Mouse (Mus musculus): ENCODE measurements around the gene Rab3a. TPM values are rescaled to one million over a fixed set of nuclear protein-coding genes. Genes with fewer than 3 reads are reported as not detected.

Gene Rab3a
- total RNA-seq (2021) = 100 to 1,000 TPM; 824 to 964 TPM

DNA sequence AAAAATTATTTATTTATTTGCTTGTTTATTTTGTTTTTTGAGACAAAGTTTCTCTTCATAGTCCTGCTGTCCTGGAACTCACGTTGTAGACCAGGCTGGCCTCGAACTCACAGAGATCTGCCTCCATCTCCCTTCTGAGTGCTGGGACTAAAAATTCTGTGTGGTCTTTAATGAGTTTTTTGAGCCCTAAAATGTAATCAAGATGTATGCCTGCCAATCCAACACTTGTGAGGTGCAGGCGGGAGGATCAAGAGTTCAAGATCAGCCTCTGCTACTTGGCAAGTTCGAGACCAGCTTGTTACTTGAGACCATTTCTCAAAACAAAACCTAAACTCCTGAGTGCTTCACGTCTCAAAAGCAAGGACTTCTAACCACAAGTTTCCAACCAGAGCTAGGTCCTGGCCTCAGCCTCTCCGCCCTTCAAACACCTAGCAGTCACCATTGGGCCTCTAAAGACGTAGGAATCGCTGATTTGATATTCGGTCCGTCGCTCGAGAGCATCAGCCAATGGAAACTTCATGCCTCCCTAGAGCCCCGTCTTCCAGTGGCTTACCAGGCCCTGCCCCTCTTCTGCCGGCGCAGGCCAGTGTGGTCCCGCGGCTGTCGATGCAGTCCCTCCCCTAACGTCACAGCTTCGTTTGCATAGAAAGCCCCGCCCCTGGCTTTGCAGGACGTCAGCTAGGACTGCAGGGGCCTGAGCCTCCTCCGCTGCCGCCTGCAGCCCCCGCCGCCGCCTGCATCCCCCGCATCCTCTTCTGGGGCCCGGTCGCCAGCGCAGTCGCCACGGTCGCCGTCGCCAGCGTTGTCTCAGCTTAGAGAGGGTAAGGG is at the start of gene Rab3a:
Gene Rab3a (plus strand): TSS at position 637 of the 828 bp plus-strand sequence.
- DNase-seq (ENCODE audit: low spot score in 2 of 2) = peak; percentile 94
- intact Hi-C loops (cut with DNase I) = loop anchor here (10.0 kb wide), 1 partner anchor 49 kb away; the partner anchor contains the start of gene Iqcn

DNA sequence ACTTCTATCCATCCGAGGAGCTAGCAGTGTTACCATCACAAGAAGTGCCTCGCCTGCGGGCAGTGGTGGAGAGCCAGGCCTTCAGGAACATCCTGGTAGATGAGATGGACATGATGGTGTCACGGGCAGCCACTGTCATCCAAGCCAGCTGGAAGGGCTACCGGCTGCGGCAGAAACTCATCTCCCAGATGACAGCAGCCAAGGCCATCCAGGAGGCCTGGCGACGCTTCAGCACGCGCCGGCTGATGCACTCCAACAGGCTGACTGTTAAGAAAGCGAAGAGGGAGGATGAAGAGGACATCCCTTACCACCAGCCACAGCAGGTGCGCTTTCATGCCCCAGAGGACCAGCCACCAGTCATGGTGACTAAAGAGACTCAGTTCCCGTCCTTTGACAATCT is 46.2 kb upstream of the Rab3a start:
- DNase-seq (ENCODE audit: low spot score in 2 of 2) = no peak
- intact Hi-C loops (cut with DNase I) = loop anchor here (10.0 kb wide), 1 partner anchor 47 kb away; the partner anchor contains the start of gene Rab3a

DNA sequence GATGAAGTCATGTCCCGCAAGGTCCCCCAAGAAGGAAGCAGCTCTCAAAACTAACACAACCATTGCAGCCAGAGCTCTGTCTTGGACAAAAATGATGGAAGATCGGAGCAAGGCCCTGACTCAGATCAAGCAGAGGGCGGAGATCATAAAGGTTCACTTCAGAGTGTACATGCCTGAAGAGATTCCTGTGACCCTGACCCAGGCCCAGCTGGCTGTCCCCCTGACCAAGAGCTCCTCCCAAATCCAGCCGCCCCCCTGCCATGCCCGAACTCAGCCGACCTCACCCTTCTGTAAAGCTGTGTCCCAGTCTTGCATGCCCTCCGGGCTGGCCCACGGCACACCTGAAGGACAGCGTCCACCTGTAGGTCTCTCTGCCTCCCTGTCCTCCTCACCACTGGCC is 44.7 kb upstream of the Rab3a start:
- intact Hi-C loops (cut with DNase I) = loop anchor here (10.0 kb wide), 1 partner anchor 45 kb away; the partner anchor contains the start of gene Rab3a
- no peak for DNase-seq (ENCODE audit: low spot score in 2 of 2)

DNA sequence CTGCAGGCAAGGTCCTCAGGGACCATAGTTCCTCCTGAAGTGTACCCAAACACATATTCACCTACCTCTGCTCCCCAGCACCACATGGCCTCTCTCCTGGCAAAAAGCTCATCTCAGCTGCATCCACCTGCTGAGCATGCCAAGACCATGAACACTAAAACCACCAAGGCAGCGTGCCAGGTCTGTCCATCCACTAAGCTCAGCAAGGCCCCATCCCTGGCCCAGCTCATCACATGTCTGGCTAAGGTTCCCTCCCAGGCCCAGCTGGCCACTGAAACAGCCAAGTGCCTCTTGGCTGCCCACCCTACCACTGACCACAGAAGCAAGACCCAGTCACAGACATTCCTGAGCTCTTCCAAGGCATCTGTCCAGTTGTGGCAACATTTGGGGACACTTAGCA is 44.2 kb upstream of the Rab3a start:
- intact Hi-C loops (cut with DNase I) = no loop called here

DNA sequence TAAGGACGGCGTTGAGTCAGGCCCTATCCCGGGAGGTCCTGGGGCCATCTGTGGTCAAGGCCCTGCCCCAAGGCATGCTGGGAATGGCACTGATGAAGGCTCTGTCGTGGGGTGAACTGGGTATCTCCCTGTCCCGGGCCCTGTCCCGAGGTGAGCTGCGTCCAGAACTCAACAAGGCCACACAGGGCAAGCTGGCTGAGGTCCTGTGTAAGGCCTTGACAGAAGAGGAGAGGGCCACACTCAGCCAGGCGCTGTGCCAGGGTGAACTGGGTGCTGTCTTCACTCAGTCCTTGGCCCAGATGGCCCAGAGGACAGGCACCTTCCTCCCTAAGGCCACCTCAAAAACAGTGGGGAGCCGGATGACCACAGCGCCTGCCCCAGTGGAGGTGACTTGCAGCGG is 43.4 kb upstream of the Rab3a start:
- intact Hi-C loops (cut with DNase I) = no loop called here

More for the DNA sequence above, 44.2 kb upstream of the Rab3a start:
- no peak for DNase-seq (ENCODE audit: low spot score in 2 of 2)

DNA sequence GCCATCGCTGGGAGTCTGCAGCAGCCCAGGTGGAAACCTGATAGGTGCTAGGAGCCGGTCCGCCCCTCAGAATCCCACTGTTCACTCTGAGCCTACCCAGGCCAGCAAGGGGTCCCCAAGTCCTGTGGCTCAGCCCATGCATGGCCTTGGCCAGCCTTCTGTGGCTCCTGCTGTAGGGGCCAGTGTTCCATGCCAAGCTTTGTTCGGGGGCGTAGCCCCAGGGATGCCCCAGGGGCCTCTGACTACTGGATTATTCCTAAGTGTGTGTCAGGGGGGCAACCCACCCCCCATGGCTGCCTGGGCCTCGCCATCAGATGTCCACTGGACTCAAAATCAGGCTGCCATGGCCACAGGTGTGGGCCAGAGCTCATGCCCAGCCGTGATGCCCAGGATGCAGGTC is 40.5 kb upstream of the Rab3a start:
- DNase-seq (ENCODE audit: low spot score in 2 of 2) = no peak
- intact Hi-C loops (cut with DNase I) = no loop called here

More for the DNA sequence above, 43.4 kb upstream of the Rab3a start:
- no peak for DNase-seq (ENCODE audit: low spot score in 2 of 2)

DNA sequence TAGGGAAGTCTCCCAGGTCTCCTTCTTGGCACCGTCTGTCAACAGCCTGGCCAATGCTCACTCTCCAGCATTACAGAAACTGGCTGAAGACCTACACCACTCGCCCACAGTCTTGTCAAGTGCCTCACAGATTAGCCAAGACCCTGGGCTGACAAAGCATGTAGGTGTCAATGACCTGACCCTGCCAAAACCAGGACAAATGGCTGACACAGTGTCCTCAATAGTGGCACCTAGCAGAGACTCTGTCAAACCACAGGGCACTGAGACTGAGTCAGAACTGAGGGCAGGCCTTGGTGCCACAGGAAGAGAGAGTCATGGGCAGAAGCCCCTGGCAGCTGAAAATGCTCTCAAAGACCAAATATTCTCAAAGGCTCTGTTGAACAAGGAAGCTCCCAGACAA is 39.4 kb upstream of the Rab3a start:
- intact Hi-C loops (cut with DNase I) = no loop called here
- DNase-seq (ENCODE audit: low spot score in 2 of 2) = no peak

DNA sequence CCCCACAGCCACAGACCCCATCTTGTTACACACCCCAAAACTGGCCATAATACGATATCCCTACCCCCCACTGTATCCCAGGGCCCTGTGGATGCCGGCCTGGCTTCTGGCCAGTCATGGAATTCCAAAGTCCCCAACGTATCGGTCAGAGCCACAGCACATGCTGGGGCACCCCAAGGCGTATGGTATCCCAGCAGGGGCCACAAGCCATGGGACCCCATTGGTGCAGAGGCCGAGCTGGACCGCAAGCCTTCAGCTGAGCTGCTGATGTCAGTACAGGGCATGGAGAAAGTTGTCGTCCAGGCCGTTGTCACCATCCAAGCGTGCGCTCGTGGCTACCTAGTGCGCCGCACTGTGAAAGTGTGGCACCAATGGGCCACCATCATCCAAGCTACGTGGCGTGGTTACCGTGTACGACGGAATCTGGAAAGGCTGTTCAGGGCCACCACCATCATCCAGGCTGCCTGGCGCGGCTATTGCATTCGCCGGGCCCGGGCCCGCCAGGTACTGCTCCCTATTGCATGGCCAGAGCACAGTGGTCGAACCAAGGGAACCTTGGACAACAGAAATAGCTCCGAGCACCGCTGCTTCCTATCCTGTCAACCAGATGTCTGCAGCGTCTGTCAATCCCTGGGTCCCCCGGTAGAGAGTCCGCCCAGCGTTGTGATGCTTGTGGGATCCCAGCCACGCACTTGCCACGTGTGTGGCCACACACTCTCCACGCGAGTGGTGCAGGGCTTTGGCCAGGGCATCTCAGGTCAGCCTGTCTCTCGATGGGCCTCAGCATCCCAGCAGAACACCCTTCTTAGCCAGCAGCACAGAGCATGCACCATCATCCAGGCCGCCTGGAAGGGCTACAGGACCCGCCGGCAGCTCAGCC is 37.7 kb upstream of the Rab3a start:
- intact Hi-C loops (cut with DNase I) = no loop called here
- DNase-seq (ENCODE audit: low spot score in 2 of 2) = no peak

DNA sequence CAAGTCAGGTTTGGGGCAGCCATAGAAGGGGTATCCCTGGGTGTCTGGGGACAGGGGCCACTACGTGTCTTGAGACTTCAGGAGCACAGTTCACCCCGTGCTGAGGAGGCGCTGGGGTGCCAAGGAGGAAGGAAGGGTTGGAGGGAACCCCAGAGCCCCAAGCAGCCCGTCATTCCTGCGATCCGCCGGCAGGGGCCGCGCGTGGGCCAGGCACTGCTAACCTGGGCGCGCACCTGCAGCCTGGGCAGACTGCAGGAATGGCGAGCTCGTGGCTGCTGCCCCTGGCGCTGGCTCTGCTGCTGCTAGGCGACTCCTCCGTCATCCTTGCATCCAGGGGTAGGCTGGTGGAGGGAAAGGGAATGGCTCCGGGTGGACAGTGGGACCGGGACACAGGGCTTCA is 36.2 kb upstream of the Rab3a start, which contains the start of gene Gm3336:
Gene Gm3336 (plus strand): TSS at position 247 of the 400 bp plus-strand sequence.
- intact Hi-C loops (cut with DNase I) = loop anchor here (2.0 kb wide), 1 partner anchor 123 kb away; no protein-coding TSS in a partner anchor

DNA sequence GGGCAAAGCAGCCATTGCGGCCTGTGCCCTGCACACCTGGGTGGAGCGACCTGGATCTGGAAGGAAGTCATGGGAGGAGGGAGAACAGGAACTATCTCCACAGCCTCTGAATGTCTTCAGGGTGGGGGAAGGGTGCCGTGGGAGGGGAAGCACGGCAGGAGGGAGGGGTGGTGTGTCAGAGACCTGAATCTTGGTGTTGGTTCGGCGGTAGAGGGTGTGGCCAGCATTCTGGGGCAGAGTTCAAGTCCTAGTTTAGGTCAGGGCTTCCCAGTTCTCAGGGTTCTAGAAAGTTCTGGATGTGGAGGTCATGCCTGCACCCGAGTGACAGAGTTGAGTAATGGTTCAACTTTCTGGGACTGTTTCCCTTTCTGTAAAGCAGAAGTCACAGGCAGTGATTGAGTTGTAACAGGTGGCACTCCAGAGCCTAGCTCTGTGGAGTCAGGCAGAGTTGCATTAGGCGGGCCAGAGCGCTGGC is 34.6 kb upstream of the Rab3a start:
- intact Hi-C loops (cut with DNase I) = loop anchor here (1.0 to 2.0 kb wide), 2 partner anchors 32 to 121 kb away; no protein-coding TSS in a partner anchor
- no peak for DNase-seq (ENCODE audit: low spot score in 2 of 2)

More for the DNA sequence above, 36.2 kb upstream of the Rab3a start, which contains the start of gene Gm3336:
- peak; percentile 54 to 60 for DNase-seq (ENCODE audit: low spot score in 2 of 2)

DNA sequence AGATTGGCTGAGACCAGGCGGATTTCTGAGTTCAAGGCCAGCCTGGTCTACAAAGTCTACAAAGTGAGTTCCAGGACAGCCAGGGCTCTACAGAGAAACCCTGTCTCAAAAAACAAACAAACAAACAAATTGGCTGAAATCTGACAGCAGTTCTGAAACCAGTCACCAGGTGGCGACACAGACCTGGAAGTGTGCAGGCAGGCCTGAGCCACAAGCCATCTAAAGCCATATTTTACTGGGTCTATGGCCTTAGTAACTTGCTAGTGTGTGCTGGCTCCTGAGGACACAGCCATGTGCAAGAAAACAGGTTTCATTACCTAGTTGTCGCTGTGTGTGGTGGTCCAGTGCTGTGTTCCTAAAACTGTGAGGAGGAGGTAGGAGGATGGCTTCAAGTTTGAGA is 33.7 kb upstream of the Rab3a start:
- DNase-seq (ENCODE audit: low spot score in 2 of 2) = peak; percentile 51 to 78
- intact Hi-C loops (cut with DNase I) = loop anchor here (1.0 kb wide), 1 partner anchor 32 kb away; no protein-coding TSS in a partner anchor

DNA sequence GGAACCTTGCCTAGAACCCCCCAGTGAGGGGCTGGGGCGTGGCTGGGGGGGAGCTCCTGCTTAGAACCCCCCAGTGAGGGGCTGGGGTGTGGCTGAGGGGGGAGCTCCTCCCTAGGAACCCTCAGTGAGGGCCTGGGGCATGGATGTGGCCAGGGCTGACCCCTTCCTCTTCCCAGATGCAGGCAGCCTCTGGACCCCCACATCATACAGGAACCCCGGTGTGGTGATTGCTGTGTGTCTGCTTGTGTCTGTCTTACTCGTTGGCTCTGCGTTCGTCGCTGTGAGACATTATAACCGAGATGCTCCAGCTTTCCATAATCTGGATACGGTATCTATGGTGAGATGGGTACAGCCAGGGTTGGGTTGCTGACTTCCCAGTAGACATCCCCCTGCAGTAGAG is 32.9 kb upstream of the Rab3a start:
- intact Hi-C loops (cut with DNase I) = no loop called here
- DNase-seq (ENCODE audit: low spot score in 2 of 2) = no peak

DNA sequence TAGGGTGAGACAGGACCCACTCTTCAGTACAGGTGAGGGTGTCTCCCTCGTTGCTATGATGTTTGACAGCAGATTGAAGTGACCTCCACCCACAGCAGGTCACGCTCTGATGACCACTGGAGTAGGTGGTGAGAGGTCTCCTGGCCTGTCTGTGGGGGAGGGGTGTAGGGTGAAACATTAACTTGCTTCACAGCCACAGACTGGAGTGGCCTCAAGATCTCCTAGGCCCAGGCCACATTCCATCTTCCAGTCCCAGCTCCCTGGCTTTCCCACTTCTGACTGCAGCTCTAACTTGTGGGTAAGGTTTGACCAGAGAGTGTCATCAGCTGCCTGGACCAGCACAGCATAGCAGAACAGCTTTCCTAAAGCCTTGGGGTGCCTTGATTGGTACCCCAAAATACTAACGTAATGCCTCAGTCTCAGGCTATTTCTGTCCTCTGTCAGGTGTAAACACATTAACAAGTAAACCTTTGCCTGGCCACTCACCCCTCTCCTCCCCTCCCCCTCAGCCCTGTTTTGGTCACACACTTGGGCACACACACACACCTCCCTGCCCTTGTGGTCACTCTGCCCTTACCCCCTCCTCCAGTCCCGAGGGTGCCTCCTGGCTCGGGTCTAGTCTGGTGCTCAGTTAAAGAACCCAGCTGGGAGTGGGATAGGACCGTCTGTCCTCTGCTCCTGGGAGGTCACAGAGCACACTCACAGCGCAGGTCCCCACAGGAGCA is 30.8 kb upstream of the Rab3a start, which contains the start of gene Pde4c:
Gene Pde4c (plus strand): TSS at position 235 of the 725 bp plus-strand sequence.
- DNase-seq (ENCODE audit: low spot score in 2 of 2) = no peak
- intact Hi-C loops (cut with DNase I) = no loop called here

DNA sequence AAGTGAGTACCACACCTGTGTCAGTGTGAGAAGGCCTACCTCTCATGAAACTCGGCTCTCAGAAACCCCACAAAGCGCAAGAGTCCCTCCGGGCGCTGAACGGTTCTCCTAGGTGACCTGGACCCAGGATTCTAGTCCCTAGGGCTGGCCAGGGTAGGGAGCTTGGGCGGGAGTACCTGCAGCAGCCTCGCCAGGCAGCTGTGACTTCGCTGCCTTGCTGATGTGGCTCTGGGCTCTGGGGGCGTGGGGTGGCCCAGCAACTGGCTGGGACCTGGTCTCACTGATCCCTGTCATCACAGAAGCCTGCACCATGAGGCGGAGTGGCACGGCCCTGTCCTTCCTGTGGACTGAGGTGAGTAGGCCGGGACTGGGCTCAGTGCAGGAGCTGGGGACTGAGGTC is 30.3 kb upstream of the Rab3a start:
- no peak for DNase-seq (ENCODE audit: low spot score in 2 of 2)
- intact Hi-C loops (cut with DNase I) = no loop called here

DNA sequence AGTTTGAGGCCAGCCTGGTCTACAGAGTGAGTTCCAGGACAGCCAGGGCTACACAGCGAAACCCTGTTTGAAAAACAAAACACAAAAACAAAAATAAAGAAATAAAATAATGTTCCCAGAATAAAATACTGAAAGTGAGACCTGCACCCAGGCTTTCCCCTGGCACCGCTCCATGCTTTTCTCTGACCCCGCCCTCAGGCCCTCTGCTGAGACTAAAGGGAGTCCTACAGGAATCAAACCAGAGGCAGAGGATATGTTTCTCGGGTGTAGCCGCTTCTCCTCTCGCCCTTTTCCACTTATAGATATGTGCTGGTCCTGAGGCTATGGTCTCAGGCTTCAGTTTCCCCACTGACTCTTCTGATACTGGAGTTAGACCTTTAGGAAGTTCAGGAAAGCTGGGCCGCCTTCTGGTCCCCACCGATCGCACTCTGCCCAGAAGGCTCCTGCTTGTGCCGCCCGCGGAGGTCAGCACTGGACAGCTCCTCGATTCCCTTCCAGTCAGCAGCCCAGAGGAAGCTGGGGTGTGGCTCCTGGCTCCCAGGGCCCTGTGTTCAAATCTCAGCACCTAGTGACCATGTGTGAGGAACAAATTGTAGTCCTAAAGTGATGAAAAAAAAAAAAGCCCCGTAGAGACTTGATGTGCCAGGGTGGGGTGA is 28.6 kb upstream of the Rab3a start:
- no peak for DNase-seq (ENCODE audit: low spot score in 2 of 2)
- intact Hi-C loops (cut with DNase I) = no loop called here

DNA sequence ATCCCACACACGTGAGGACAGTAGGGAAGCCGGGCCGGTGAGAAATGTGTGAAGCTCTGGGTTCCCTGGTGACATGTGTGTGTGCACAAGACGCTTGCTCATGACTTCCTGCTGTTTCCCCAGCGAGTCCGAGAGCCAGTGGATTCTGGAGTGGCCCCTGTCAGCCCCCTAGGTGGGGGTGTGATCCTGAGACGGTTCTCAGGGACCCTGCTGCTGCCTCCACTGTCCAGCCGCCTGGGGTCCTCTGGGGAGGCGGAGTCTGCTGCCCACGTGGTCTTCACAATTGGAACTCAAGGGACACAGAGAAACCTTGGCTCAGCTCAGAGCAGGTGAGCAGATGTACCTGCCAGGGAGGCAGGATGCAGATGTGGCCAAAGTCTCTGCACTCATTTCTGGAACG is 27.8 kb upstream of the Rab3a start:
- no peak for DNase-seq (ENCODE audit: low spot score in 2 of 2)
- intact Hi-C loops (cut with DNase I) = no loop called here

DNA sequence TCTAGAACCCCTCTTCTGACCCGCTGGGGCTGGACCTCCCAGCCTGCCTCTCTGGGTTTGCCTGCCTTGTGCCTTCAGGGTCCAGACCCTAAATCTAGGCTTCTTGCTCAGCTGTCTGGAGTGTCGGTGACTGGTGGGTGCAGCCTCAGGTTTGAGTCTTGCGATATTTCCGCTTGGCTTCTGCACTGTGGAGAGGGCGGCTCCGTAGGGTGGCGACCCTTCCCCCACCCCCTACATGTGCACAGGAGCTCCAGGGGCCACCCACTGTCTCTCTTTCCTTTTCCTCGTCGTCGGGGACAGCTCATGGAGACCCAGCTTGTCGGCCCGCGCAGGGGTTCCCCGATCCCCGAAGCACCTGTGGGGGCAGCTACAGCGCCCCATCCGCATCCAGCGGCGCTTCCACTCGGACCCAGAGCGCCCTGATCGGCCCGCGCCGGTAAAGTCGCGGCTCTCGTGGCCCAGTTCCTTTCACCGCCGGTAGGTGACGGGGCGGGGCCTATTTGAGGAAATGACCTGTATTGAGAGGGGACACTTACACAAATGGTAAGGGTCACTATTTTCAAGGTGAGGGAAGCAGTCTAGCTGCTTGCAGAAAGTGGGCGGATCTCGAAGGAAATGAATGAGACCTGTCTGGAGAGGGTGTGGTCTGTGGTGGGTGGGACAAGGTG is 24.5 kb upstream of the Rab3a start:
- no peak for DNase-seq (ENCODE audit: low spot score in 2 of 2)
- intact Hi-C loops (cut with DNase I) = no loop called here

DNA sequence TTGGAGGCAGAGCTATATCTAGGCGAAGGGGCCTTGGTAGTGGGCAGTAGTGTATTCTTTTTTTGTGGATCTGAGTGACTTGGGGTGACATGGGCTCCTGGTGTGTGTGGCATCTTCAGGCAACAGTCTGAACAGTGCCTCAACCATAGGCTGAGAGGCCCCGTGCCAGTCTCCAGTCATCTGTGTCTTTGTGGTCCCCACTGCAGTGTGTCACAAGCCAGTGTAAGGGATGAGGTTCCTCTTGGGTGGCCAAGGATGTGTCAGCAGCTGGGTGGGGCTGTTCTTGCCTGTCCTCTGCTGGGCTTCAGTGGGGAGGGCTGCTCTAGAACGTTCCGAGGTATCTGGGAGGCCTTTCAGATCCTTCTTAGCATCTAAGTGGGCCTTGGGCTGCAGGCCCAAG is 23.5 kb upstream of the Rab3a start:
- DNase-seq (ENCODE audit: low spot score in 2 of 2) = no peak

More for the DNA sequence above, 23.5 kb upstream of the Rab3a start:
- intact Hi-C loops (cut with DNase I) = no loop called here
